Mouse (Mus musculus) right cerebral cortex, postnatal 25 days (tissue): ENCODE results near the gene Mmp7.

Source experiments
- DNase-seq: peaks from one replicate; pipeline ENCODE4 v3.0.0; 2022

The Mmp7 gene

GRCm38 (mm10) chr9:7691790-7692189 is at the start of gene Mmp7:
TSS of gene Mmp7 (plus strand) at chr9:7692090.
- DNase-seq = no peak

GRCm38 (mm10) chr9:7647901-7648300 is 44.0 kb upstream of the Mmp7 start:
- DNase-seq = no peak

GRCm38 (mm10) chr9:7650397-7651180 is 41.3 kb upstream of the Mmp7 start:
- no peak for DNase-seq

GRCm38 (mm10) chr9:7652351-7653085 is 39.4 kb upstream of the Mmp7 start:
- no peak for DNase-seq

GRCm38 (mm10) chr9:7657946-7658345 is 33.9 kb upstream of the Mmp7 start:
- no peak for DNase-seq

- no peak for DNase-seq
These were observed 32.3 kb upstream of the Mmp7 start for GRCm38 (mm10) chr9:7659469-7660020.

GRCm38 (mm10) chr9:7661371-7661770 is 30.5 kb upstream of the Mmp7 start:
- DNase-seq = no peak

GRCm38 (mm10) chr9:7669674-7670073 is 22.2 kb upstream of the Mmp7 start:
- no peak for DNase-seq

GRCm38 (mm10) chr9:7672985-7673384 is 18.9 kb upstream of the Mmp7 start:
- DNase-seq = no peak

GRCm38 (mm10) chr9:7678154-7678837 is 13.6 kb upstream of the Mmp7 start:
- no peak for DNase-seq

- DNase-seq = no peak
These were observed 9.7 kb upstream of the Mmp7 start for GRCm38 (mm10) chr9:7682081-7682618.

- no peak for DNase-seq
These were observed 5.9 kb upstream of the Mmp7 start for GRCm38 (mm10) chr9:7686024-7686423.

- no peak for DNase-seq
These were observed 2.1 kb upstream of the Mmp7 start for GRCm38 (mm10) chr9:7689799-7690198.

- no peak for DNase-seq
These were observed 2.1 kb downstream of the Mmp7 start for GRCm38 (mm10) chr9:7693961-7694360.

GRCm38 (mm10) chr9:7695646-7696045 is 3.8 kb downstream of the Mmp7 start:
- DNase-seq = no peak

- no peak for DNase-seq
These were observed 16.8 kb downstream of the Mmp7 start for GRCm38 (mm10) chr9:7708698-7709097.

GRCm38 (mm10) chr9:7711196-7711595 is 19.3 kb downstream of the Mmp7 start:
- DNase-seq = no peak

GRCm38 (mm10) chr9:7714062-7714907 is 22.4 kb downstream of the Mmp7 start:
- DNase-seq = peak; percentile 8

GRCm38 (mm10) chr9:7714908-7715175 is 23.0 kb downstream of the Mmp7 start:
- DNase-seq = no peak

- DNase-seq = no peak
These were observed 29.7 kb downstream of the Mmp7 start for GRCm38 (mm10) chr9:7721543-7721942.

GRCm38 (mm10) chr9:7728997-7729396 is 37.1 kb downstream of the Mmp7 start:
- no peak for DNase-seq

GRCm38 (mm10) chr9:7742696-7743095 is 50.8 kb downstream of the Mmp7 start:
- no peak for DNase-seq
